Mouse (Mus musculus): ENCODE measurements at regions not wholly inside any gene's neighbourhood (a gene's known extent, or its start where the extent isn't known, plus 50 kb on each side); places are given as distances from the start of the nearest gene placed in this dataset.
A peak's percentile ranks its signal among the peaks of the same experiment; 100 is the strongest.
"Not testable (repeated sequence)": the region's sequence is repeated elsewhere in the genome, so short reads cannot be mapped to it uniquely, and the experiment has no call there.

DNA sequence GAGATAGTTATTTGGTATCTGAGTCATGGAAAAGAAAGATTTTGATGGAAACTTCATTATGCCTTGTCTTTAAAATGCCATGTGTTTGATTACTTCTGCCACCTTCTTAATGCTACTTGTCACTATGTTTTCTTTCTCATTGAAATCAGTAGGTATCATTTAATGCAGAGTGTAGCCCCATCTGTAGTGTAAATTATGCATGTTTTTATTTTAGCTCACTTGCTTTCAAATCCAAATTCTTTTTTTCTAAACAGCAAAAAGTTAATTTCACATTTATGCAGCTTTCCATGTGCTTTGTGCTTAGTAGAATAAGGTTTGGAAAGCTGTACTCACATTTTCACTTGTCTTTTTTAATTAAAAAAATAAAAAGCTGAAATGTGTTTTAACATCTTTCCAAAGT is 748.0 kb upstream of the Epha7 start:
- no peak for DNase-seq (ENCODE audit: low spot score in 2 of 2)
- intact Hi-C loops (cut with DNase I) = no loop called here

DNA sequence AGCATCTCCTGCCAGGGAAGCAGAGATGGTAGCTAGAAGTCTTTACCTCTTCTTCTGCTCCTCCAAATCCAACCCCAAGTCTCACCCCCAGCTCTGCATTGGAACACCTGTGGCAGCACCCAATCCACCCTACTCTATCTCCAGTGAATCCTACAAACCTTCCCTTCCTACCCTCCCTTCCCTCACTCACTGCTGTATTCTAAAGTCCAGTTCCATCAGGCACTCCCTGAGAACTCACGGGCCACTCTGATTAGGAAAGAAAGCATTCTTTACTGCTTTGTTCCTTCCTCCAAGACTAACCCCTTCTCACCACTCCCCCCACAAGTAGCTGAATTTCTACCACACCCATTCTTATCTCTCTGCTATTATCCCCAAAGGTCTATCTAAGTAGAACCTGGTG is 747.1 kb upstream of the Epha7 start:
- no peak for DNase-seq (ENCODE audit: low spot score in 2 of 2)

DNA sequence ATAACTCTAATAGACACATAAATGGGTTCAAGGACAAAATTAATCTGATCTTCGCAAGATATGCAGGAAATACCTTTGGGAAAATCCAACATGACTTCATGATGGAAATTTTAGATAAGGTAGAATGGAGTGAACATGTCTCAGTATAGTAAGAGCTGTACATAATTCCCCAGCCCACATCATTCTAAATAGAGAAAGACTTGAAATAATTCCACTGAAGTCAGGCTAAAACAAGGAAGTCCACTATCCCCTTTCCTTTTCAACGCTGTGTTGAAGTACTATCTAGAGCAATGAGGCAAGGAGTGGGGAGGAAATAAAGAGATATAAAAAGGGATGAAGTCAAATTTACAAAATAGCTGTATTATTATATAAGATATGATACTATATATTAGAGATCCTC is 733.9 kb upstream of the Epha7 start:
- peak in 1 of 2 experiments; percentile 4 for DNase-seq (ENCODE audit: low spot score in 2 of 2)
- intact Hi-C loops (cut with DNase I) = no loop called here

More for the DNA sequence above, 747.1 kb upstream of the Epha7 start:
- intact Hi-C loops (cut with DNase I) = no loop called here

DNA sequence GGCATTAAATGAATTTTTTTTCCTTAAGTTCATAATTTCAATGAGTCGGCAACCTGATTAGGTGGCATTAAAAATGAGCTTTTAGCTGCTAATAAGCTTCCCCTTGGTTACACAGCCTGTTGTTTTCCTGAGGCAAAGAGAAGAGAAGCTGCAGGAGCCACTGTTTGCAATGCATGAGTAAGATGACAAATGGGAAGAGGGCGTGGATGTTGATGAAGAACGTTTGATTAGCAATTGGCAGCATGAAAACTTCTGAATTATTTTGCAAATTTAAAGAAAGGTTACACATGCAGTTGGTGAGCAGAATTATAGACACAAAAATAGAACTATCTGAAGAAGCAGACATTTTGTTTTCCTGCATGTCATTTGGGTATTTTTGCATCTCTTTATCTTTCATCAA is 720.1 kb upstream of the Epha7 start:
- no peak for DNase-seq (ENCODE audit: low spot score in 2 of 2)
- intact Hi-C loops (cut with DNase I) = no loop called here

DNA sequence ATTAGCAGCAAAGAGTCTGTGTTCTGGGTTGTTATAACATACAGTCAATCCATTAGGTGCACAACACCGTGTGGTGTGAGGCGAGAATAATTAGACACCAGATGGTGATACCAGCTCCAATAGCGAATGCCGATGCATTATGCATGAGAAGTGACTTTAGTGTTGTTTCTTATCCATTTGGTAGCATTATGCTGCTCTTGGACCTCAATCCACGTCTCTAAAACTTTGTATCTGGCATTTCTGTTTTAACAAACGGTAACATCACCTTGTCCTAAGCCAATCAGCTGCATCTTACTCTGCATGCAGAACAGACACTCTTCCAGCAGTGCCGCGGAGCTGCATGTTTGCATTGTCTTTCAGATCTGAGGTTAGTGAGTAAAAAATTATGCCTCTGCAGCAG is 669.8 kb upstream of the Epha7 start:
- intact Hi-C loops (cut with DNase I) = no loop called here
- DNase-seq (ENCODE audit: low spot score in 2 of 2) = peak; percentile 2 to 4

DNA sequence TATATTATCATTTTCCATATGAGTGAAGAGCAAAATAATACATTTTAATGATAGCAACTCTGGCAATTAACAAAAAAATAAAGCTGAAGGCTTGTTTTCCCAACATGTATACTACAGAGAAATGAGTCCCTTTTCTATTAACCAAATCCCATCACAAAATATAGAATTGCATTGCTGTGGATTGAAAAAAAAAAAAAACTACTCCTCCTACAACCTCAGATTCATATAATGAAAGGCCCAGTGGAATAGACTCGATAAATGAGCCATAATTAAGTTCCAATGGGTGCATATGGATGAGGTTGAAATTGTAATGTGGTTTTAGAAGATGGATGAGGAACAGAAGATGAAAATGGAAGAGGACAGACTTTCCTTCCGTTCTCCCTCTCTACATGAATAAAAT is 657.8 kb upstream of the Epha7 start:
- intact Hi-C loops (cut with DNase I) = no loop called here

DNA sequence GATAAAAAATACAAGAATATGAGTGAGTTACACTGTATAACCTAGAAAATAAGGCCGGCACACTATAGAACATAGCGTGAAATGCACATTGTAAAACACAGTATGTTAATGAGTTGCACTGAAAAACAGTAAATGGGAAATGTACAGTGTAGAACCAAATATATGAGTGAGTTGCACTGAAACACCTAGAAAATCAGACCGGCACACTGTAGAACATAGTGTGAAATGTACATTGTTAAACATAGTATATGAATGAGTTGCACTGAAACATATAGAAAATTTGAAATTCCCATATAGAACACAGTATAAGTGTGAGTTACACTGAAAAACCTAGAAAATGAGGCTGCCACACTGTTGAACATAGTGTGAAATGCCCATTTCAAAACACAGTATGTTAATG is 636.2 kb upstream of the Epha7 start:
- DNase-seq (ENCODE audit: low spot score in 2 of 2) = peak in 1 of 2 experiments; percentile 3
- intact Hi-C loops (cut with DNase I) = no loop called here

More for the DNA sequence above, 657.8 kb upstream of the Epha7 start:
- no peak for DNase-seq (ENCODE audit: low spot score in 2 of 2)

DNA sequence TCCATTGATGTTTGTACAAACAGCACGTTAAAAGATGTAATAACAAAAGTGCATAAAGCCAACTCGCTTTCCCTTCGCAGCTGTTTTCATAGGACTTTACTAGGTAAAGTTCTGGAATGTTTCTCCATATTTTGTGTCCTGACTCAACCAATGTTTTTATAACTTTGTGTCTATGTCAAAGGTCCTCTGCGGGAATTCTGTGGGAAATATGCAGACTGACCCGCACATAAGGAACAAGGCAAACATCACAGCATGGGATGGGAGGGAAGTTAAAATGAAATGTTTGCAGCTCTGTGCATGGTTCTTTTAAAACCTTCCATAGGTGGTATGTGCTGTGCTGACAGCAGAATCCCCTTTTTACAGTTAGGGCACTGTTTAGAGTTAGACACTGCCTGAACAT is 622.1 kb upstream of the Epha7 start:
- intact Hi-C loops (cut with DNase I) = no loop called here

DNA sequence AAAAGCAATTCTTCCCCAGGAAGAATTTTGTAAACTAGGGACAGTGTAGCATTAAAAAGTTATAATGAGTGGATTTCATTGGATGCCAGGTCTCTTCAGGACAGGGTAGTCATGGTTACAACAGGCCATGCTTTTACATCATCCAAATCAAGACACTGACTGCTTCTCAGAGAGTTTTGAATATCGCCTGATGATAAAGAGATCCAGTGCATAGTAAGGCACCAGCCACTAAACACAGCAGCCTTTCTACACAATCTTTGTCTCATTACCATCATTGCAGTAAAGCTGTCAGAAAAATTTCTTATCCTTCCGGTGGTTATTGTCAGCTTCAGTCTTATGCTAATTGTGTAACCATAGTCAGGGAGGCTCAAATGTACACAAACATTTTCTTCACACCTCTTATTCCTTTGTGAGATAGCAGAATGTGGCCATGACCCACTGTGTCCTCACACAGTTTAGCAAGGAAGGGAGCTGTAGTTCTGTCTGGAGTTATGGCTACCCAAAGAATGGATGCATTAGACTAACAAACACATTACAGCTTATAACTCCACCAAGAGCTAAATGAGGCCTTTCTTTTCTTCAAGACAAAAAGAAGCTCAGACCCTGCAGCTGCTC is 585.2 kb upstream of the Epha7 start:
- intact Hi-C loops (cut with DNase I) = no loop called here
- DNase-seq (ENCODE audit: low spot score in 2 of 2) = no peak

More for the DNA sequence above, 622.1 kb upstream of the Epha7 start:
- no peak for DNase-seq (ENCODE audit: low spot score in 2 of 2)

DNA sequence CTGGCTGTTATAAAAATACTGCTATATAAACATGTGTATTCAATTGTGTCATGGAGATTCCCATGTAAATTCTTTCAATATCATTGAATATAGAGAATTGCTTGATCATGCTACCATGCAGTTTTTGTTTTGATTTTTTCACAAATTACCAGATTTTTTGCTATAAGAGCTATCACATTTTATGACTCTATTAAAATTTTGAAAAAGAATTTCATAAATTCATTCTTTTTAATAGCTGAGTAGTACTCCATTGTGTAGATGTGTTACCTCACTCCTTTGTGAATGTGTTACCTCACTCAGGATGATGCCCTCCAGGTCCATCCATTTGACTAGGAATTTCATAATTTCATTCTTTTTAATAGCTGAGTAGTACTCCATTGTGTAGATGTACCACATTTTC is 577.4 kb upstream of the Epha7 start:
- DNase-seq (ENCODE audit: low spot score in 2 of 2); intact Hi-C loops (cut with DNase I): not testable (repeated sequence)

DNA sequence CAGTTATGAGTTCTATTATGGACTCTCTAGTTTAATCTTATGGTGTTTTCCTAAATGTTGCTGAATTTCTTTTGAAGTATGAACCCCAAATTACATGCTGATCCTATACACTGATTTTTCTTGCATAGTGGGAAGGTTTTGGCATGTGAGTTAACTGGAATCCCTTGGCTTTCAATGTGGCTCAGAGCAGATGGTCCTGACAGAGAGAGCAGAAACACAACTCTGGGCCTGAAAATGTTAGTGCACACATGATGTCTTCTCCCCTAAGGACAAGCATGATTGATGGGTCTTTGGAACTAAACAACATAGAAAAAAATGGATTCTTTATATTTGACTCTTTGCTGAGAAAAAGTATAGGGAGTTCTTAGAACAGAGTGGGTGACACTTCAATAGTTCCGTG is 570.7 kb upstream of the Epha7 start:
- intact Hi-C loops (cut with DNase I) = no loop called here
- DNase-seq (ENCODE audit: low spot score in 2 of 2) = peak in 1 of 2 experiments; percentile 9
